Mouse (Mus musculus) heart, adult 2 months (tissue): ENCODE measurements around the gene Nckap5.

ENCODE experiments used
- CTCF ChIP-seq: fragments of 200-600 bp; IDR thresholded peaks from 2 replicates; pipeline ENCODE4 v1.8.1; 2022; ENCODE audit warnings: antibody characterized with exemption, mild to moderate bottlenecking, moderate library complexity
- POLR2A ChIP-seq: fragments of 200-500 bp; IDR thresholded peaks from 2 replicates; pipeline ENCODE4 v1.6.1; 2011; ENCODE audit warnings: mild to moderate bottlenecking, low read depth, low read length, control low read depth; ENCODE audit not compliant: insufficient read depth

- TF ChIP-seq CTCF (peak; percentile 64), POLR2A (no peak)
Observed at GRCm38 (mm10) chr1:126568520-126569197, 261.9 kb downstream of the Nckap5 start.
